Mouse (Mus musculus) embryonic stem cell, embryonic (primary cell): Measurements from ENCODE around the gene Pate2.

Source experiments
- CTCF ChIA-PET, 4 experiments: fragments of 300-600 bp in 2 of 4; fragments of 350-600 bp in 2 of 4; sonication (Branson Sonifier 250); formaldehyde crosslinking; loops; one replicate each; lab custom pipeline; 2022; ENCODE audit warnings: inconsistent platforms in 2 of 4; lab: Charles Lee
- POLR2A ChIA-PET, 4 experiments: fragments of 300-600 bp in 2 of 4; fragments of 350-600 bp in 2 of 4; sonication (Branson Sonifier 250); formaldehyde crosslinking; loops; one replicate each; lab custom pipeline; 2022; ENCODE audit warnings: antibody characterized with exemption in 4 of 4, inconsistent platforms in 1 of 4; lab: Charles Lee

Pate2 gene

GRCm38 (mm10) chr9:35541941-35542340 is 28.1 kb upstream of the Pate2 start:
- CTCF ChIA-PET: interaction anchor here in 3 of 4 experiments (0.6 to 2.9 kb wide), 28 partner anchors 10 to 680 kb away, joined by 3 to 43 read pairs (median 4); partner anchors contain the start of genes Srpr (in 3 of the 3) and Tirap (in 3 of the 3)
- POLR2A ChIA-PET: interaction anchor here in 2 of 4 experiments (0.6 to 1.7 kb wide), 5 partner anchors 12 to 260 kb away, joined by 3 to 4 read pairs (median 3); no protein-coding TSS in a partner anchor

GRCm38 (mm10) chr9:35543099-35543860 is 26.8 kb upstream of the Pate2 start:
- POLR2A ChIA-PET: interaction anchor here in 1 of 4 experiments (1.3 to 1.5 kb wide), 2 partner anchors 15 to 16 kb away, joined by 4 to 5 read pairs; partner anchors contain the start of genes Ddx25 and Pus3
- CTCF ChIA-PET: interaction anchor here in 3 of 4 experiments (0.6 to 1.8 kb wide), 6 partner anchors 8 to 319 kb away, joined by 3 to 6 read pairs (median 3); no protein-coding TSS in a partner anchor

GRCm38 (mm10) chr9:35544666-35545065 is 25.4 kb upstream of the Pate2 start:
- CTCF ChIA-PET: interaction anchor here in 2 of 4 experiments (1.1 to 1.4 kb wide), 2 partner anchors 10 to 262 kb away, joined by 3 read pairs; no protein-coding TSS in a partner anchor
- POLR2A ChIA-PET: interaction anchor here in 1 of 4 experiments (1.3 kb wide), 1 partner anchor 262 kb away, joined by 3 read pairs; no protein-coding TSS in a partner anchor

GRCm38 (mm10) chr9:35545704-35546103 is 24.4 kb upstream of the Pate2 start:
- ChIA-PET CTCF (interaction anchor here in 3 of 4 experiments (0.5 to 1.9 kb wide), 5 partner anchors 11 to 263 kb away, joined by 3 to 9 read pairs (median 3); no protein-coding TSS in a partner anchor), POLR2A (interaction anchor here in 2 of 4 experiments (1.0 to 2.3 kb wide), 3 partner anchors 14 to 25 kb away, joined by 3 to 6 read pairs (median 4); partner anchors contain the start of genes Hyls1 (in 2 of the 2) and Pate2 (in 2 of the 2))

- POLR2A ChIA-PET: interaction anchor here in 2 of 4 experiments (1.3 to 2.3 kb wide), 2 partner anchors 13 to 23 kb away, joined by 4 to 6 read pairs; partner anchors contain the start of genes Hyls1 (in 1 of the 2) and Pate2 (in 1 of the 2)
Measured at GRCm38 (mm10) chr9:35546745-35547144, 23.3 kb upstream of the Pate2 start.

GRCm38 (mm10) chr9:35548455-35548854 is 21.6 kb upstream of the Pate2 start:
- ChIA-PET CTCF (no interaction called here), POLR2A (interaction anchor here in 1 of 4 experiments (1.0 kb wide), 1 partner anchor 12 kb away, joined by 6 read pairs; no protein-coding TSS in a partner anchor)

More at GRCm38 (mm10) chr9:35546745-35547144, 23.3 kb upstream of the Pate2 start:
- CTCF ChIA-PET: interaction anchor here in 1 of 4 experiments (1.9 kb wide), 1 partner anchor 12 kb away, joined by 9 read pairs; no protein-coding TSS in a partner anchor

- ChIA-PET CTCF (no interaction called here), POLR2A (interaction anchor here in 3 of 4 experiments (0.7 to 1.0 kb wide), 5 partner anchors 14 to 1169 kb away, joined by 3 to 6 read pairs (median 4); partner anchors contain the start of genes Hyls1 (in 2 of the 3), Pate2 (in 2 of the 3), Fam118b (in 1 of the 3) and Rpusd4 (in 1 of the 3))
Measured at GRCm38 (mm10) chr9:35556494-35557102, 13.5 kb upstream of the Pate2 start.

- ChIA-PET CTCF (interaction anchor here in 3 of 4 experiments (0.6 to 2.0 kb wide), 6 partner anchors 17 to 234 kb away, joined by 3 to 8 read pairs (median 4); no protein-coding TSS in a partner anchor), POLR2A (interaction anchor here (0.6 to 6.6 kb wide), 22 partner anchors 11 to 441 kb away, joined by 3 to 69 read pairs (median 5); partner anchors contain the start of genes Hyls1 (in 4 of the 4), Pate2 (in 4 of the 4), Foxred1 (in 2 of the 4) and Srpr (in 1 of the 4))
Measured at GRCm38 (mm10) chr9:35558257-35559008, 11.7 kb upstream of the Pate2 start, which contains the start of the genes Ddx25 and Pus3. Gene Ddx25 (minus strand): TSS chr9:35558528. Gene Pus3 (plus strand): TSS chr9:35558595.

GRCm38 (mm10) chr9:35559009-35559890 is 10.8 kb upstream of the Pate2 start:
- POLR2A ChIA-PET: interaction anchor here (0.6 to 6.6 kb wide), 30 partner anchors 10 to 1417 kb away, joined by 3 to 69 read pairs (median 4); partner anchors contain the start of genes Hyls1 (in 4 of the 4), Pate2 (in 4 of the 4), Foxred1 (in 2 of the 4) and Srpr (in 1 of the 4)

GRCm38 (mm10) chr9:35561076-35561475 is 9.0 kb upstream of the Pate2 start:
- POLR2A ChIA-PET: interaction anchor here (2.0 to 6.6 kb wide), 6 partner anchors 9 to 351 kb away, joined by 6 to 69 read pairs (median 20); partner anchors contain the start of genes Hyls1 (in 4 of the 4), Pate2 (in 4 of the 4) and Foxred1 (in 2 of the 4)
- CTCF ChIA-PET: no interaction called here

More at GRCm38 (mm10) chr9:35559009-35559890, 10.8 kb upstream of the Pate2 start:
- CTCF ChIA-PET: interaction anchor here in 3 of 4 experiments (0.5 to 2.0 kb wide), 6 partner anchors 18 to 1187 kb away, joined by 3 to 5 read pairs (median 4); no protein-coding TSS in a partner anchor

- CTCF ChIA-PET: no interaction called here
Measured at GRCm38 (mm10) chr9:35561583-35561982, 8.5 kb upstream of the Pate2 start.

GRCm38 (mm10) chr9:35564536-35565240 is 5.4 kb upstream of the Pate2 start:
- ChIA-PET CTCF (no interaction called here), POLR2A (interaction anchor here in 2 of 4 experiments (0.7 to 6.6 kb wide), 3 partner anchors 7 to 354 kb away, joined by 3 to 69 read pairs (median 3); partner anchors contain the start of genes Foxred1 (in 1 of the 2), Hyls1 (in 1 of the 2) and Pate2 (in 1 of the 2))

More at GRCm38 (mm10) chr9:35561583-35561982, 8.5 kb upstream of the Pate2 start:
- POLR2A ChIA-PET: interaction anchor here (1.1 to 6.6 kb wide), 5 partner anchors 9 to 16 kb away, joined by 3 to 69 read pairs (median 24); partner anchors contain the start of genes Hyls1 (in 4 of the 4) and Pate2 (in 4 of the 4)

- POLR2A ChIA-PET: interaction anchor here in 2 of 4 experiments (5.1 to 6.6 kb wide), 2 partner anchors 7 kb away, joined by 51 to 69 read pairs; partner anchors contain the start of genes Ddx25 (in 1 of the 2) and Pus3 (in 1 of the 2)
- CTCF ChIA-PET: no interaction called here
Measured at GRCm38 (mm10) chr9:35567995-35568394, 2.1 kb upstream of the Pate2 start.

- CTCF ChIA-PET: interaction anchor here in 1 of 4 experiments (0.5 to 1.5 kb wide), 3 partner anchors 351 to 371 kb away, joined by 3 to 5 read pairs (median 4); partner anchors contain the start of genes Foxred1, Srpr and Tirap
- POLR2A ChIA-PET: interaction anchor here (0.5 to 6.6 kb wide), 26 partner anchors 9 to 457 kb away, joined by 3 to 69 read pairs (median 4); partner anchors contain the start of genes Foxred1 (in 2 of the 4), Ddx25 (in 1 of the 4), Fam118b (in 1 of the 4) and Pus3 (in 1 of the 4)
Measured at GRCm38 (mm10) chr9:35570663-35571062, 579 bp downstream of the Pate2 start.
